Mouse (Mus musculus) MEL (cell line): ENCODE measurements around the gene Msi2. TPM values are rescaled to one million over a fixed set of nuclear protein-coding genes. Genes with fewer than 3 reads are reported as not detected.

ENCODE experiments used
- DNase-seq: peaks from one replicate; pipeline ENCODE4 v3.0.0; 2011; ENCODE audit warnings: low read depth, low spot score
- H3K27ac ChIP-seq: 2 replicates; pipeline ENCODE4 v1.5.1; 2012; ENCODE audit warnings: low read depth, mild to moderate bottlenecking, control low read depth, low read length, moderate library complexity; ENCODE audit not compliant: control insufficient read depth
- H3K27me3 ChIP-seq, 2 experiments: fragments of 150-350 bp in 1 of 2; sonication (generic) in 1 of 2; 2 replicates each; pipeline ENCODE4 v1.6.1; 2012; ENCODE audit warnings: low read length in 2 of 2, mild to moderate bottlenecking in 2 of 2, improper control_type of control experiment in 1 of 2, moderate library complexity in 1 of 2; ENCODE audit not compliant: insufficient read depth in 2 of 2, control insufficient read depth in 1 of 2
- H3K36me3 ChIP-seq, 2 experiments: 2 replicates each; pipeline ENCODE4 v1.6.1; 2012 to 2014; ENCODE audit warnings: low read length in 2 of 2, improper control_type of control experiment in 1 of 2, inconsistent platforms in 1 of 2, mild to moderate bottlenecking in 1 of 2; ENCODE audit not compliant: insufficient read depth in 2 of 2, control insufficient read depth in 1 of 2
- H3K4me1 ChIP-seq, 2 experiments: fragments of 150-350 bp in 1 of 2; sonication (generic) in 1 of 2; 2 replicates each; pipeline ENCODE4 v1.6.1; 2012; ENCODE audit warnings: low read length in 2 of 2, improper control_type of control experiment in 1 of 2, mild to moderate bottlenecking in 1 of 2; ENCODE audit not compliant: insufficient read depth in 2 of 2, control insufficient read depth in 1 of 2
- H3K4me3 ChIP-seq, 2 experiments: fragments of 150-350 bp in 1 of 2; sonication (generic) in 1 of 2; 2 replicates each; pipeline ENCODE4 v1.5.1; 2012; ENCODE audit warnings: low read depth in 2 of 2, low read length in 2 of 2, mild to moderate bottlenecking in 2 of 2, moderate library complexity in 2 of 2, control low read depth in 1 of 2, improper control_type of control experiment in 1 of 2; ENCODE audit not compliant: control insufficient read depth in 1 of 2, insufficient read depth in 1 of 2
- H3K79me2 ChIP-seq: 2 replicates; pipeline ENCODE4 v1.6.1; 2012; ENCODE audit warnings: mild to moderate bottlenecking, low read length, moderate library complexity; ENCODE audit not compliant: control insufficient read depth, poor library complexity, insufficient read depth
- H3K9ac ChIP-seq: 2 replicates; pipeline ENCODE4 v1.6.1; 2012; ENCODE audit warnings: low read depth, mild to moderate bottlenecking, control low read depth, low read length, moderate library complexity; ENCODE audit not compliant: control insufficient read depth, poor library complexity, severe bottlenecking
- H3K9me3 ChIP-seq: fragments of 150-350 bp; sonication (generic); replicated peaks from 2 replicates; pipeline ENCODE4 v1.6.1; 2012; ENCODE audit warnings: mild to moderate bottlenecking, low read length, improper control_type of control experiment, moderate library complexity; ENCODE audit not compliant: insufficient read depth
- CHD1 ChIP-seq: IDR thresholded peaks from 2 replicates; pipeline ENCODE4 v1.6.1; 2012; ENCODE audit warnings: low read depth, mild to moderate bottlenecking, inconsistent platforms, low read length, improper control_type of control experiment
- CHD2 ChIP-seq: IDR thresholded peaks from 2 replicates; pipeline ENCODE4 v1.6.1; 2011; ENCODE audit warnings: low read length, improper control_type of control experiment
- E2F4 ChIP-seq: IDR thresholded peaks from 2 replicates; pipeline ENCODE4 v1.6.1; 2011; ENCODE audit warnings: low read depth, low read length, improper control_type of control experiment, borderline replicate concordance
- ETS1 ChIP-seq: IDR thresholded peaks from 2 replicates; pipeline ENCODE4 v1.6.1; 2012; ENCODE audit warnings: low read depth, mild to moderate bottlenecking, inconsistent platforms, low read length, improper control_type of control experiment, moderate library complexity
- GABPA ChIP-seq: IDR thresholded peaks from 2 replicates; pipeline ENCODE4 v1.6.1; 2012; ENCODE audit warnings: low read depth, mild to moderate bottlenecking, inconsistent platforms, low read length, improper control_type of control experiment, moderate library complexity
- JUND ChIP-seq: IDR thresholded peaks from 2 replicates; pipeline ENCODE4 v1.6.1; 2011; ENCODE audit warnings: low read depth, mild to moderate bottlenecking, improper control_type of control experiment, low read length
- KAT2A ChIP-seq: conservative IDR thresholded peaks from 2 replicates; pipeline ENCODE4 v1.6.1; 2012; ENCODE audit warnings: low read depth, low read length, improper control_type of control experiment, inconsistent platforms
- MAX ChIP-seq: IDR thresholded peaks from 2 replicates; pipeline ENCODE4 v1.6.1; 2011; ENCODE audit warnings: low read length, improper control_type of control experiment
- MAZ ChIP-seq: IDR thresholded peaks from 2 replicates; pipeline ENCODE4 v1.6.1; 2012; ENCODE audit warnings: low read depth, mild to moderate bottlenecking, inconsistent platforms, low read length, improper control_type of control experiment
- MXI1 ChIP-seq: IDR thresholded peaks from 2 replicates; pipeline ENCODE4 v1.6.1; 2011; ENCODE audit warnings: mild to moderate bottlenecking, low read depth, low read length, improper control_type of control experiment
- MYB ChIP-seq: IDR thresholded peaks from 2 replicates; pipeline ENCODE4 v1.6.1; 2011; ENCODE audit warnings: mild to moderate bottlenecking, low read depth, low read length, improper control_type of control experiment
- NELFE ChIP-seq: IDR thresholded peaks from 2 replicates; pipeline ENCODE4 v1.6.1; 2011; ENCODE audit warnings: low read depth, low read length, improper control_type of control experiment
- NRF1 ChIP-seq: IDR thresholded peaks from 2 replicates; pipeline ENCODE4 v1.6.1; 2014; ENCODE audit warnings: low read depth, mild to moderate bottlenecking, inconsistent platforms, low read length, improper control_type of control experiment, moderate library complexity; ENCODE audit not compliant: poor library complexity, insufficient read depth, severe bottlenecking
- POLR2AphosphoS5 ChIP-seq: IDR thresholded peaks from 2 replicates; pipeline ENCODE4 v1.6.1; 2012; ENCODE audit warnings: low read depth, borderline replicate concordance, mild to moderate bottlenecking, inconsistent platforms, low read length, moderate library complexity, mixed read lengths
- RCOR1 ChIP-seq: IDR thresholded peaks from 2 replicates; pipeline ENCODE4 v1.6.1; 2012; ENCODE audit warnings: low read depth, mild to moderate bottlenecking, inconsistent platforms, low read length, improper control_type of control experiment
- TAL1 ChIP-seq: IDR thresholded peaks from 2 replicates; pipeline ENCODE4 v1.6.1; 2012; ENCODE audit warnings: mild to moderate bottlenecking, inconsistent platforms, low read length, moderate library complexity, mixed read lengths
- TBP ChIP-seq: IDR thresholded peaks from 2 replicates; pipeline ENCODE4 v1.8.0; 2011; ENCODE audit warnings: low read depth, low read length, improper control_type of control experiment
- polyA plus RNA-seq, 2 experiments: library from polyadenylated mRNA; stranded (reverse) in 1 of 2; unstranded in 1 of 2; fragments of >175 nt in 1 of 2; fragments of >200 nt in 1 of 2; gene quantifications; 2 replicates each; pipeline versions ENCODE4 v1.2.1 to v1.2.4; 2012; ENCODE audit warnings: low replicate concordance in 2 of 2, low read depth in 1 of 2; ENCODE audit not compliant: insufficient read length in 2 of 2, insufficient read depth in 1 of 2, missing spikeins in 1 of 2
- total RNA-seq: library from RNA; depleted of rRNA; stranded (reverse); fragments of 300-350 nt; gene quantifications from 2 replicates; pipeline ENCODE4 v1.2.3, GENCODE M21; 2012

Gene Msi2
- total and polyA plus RNA-seq, 3 experiments, result 16.2 to 29.7 TPM; not detected in 1

DNA sequence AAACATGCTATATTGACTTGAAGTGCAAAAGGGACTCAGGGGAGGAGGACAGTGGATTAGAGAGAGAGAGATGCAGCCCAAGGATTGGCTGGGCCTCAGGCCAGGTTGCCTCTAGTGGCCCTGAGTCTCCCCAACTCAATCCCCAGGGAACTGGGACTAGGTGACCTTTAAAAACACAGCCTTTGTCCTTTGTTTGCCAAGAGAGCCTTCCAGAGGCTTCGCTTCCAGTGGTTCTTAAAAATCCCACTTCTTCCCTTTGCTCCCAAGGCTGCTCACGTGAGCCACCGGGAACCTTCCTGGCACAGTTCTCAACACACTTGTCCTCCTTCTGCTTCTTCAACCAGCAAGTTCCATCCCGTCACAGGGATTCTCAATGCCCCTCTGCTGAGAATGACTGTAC, 159.6 kb downstream of the Msi2 start:
- TF ChIP-seq CHD1, result no peak
- TF ChIP-seq POLR2AphosphoS5, result no peak
- no peak for TF ChIP-seq KAT2A
- Histone ChIP-seq H3K79me2 (no peaks in the 10 kb centered on the region), H3K27me3 (no peaks in the 10 kb centered on the region), H3K27ac (no peak overlapping the region), H3K9ac (no peak overlapping the region), H3K4me1 (peaks cover 22 to 27% of the 10 kb centered on the region in 2 experiments), H3K36me3 (peaks cover 0 to 23% of the 10 kb centered on the region in 2 experiments; a peak in 2 of 4 replicates), H3K4me3 (no peak overlapping the region), H3K9me3 (no peaks in the 10 kb centered on the region)
- no peak for DNase-seq

DNA sequence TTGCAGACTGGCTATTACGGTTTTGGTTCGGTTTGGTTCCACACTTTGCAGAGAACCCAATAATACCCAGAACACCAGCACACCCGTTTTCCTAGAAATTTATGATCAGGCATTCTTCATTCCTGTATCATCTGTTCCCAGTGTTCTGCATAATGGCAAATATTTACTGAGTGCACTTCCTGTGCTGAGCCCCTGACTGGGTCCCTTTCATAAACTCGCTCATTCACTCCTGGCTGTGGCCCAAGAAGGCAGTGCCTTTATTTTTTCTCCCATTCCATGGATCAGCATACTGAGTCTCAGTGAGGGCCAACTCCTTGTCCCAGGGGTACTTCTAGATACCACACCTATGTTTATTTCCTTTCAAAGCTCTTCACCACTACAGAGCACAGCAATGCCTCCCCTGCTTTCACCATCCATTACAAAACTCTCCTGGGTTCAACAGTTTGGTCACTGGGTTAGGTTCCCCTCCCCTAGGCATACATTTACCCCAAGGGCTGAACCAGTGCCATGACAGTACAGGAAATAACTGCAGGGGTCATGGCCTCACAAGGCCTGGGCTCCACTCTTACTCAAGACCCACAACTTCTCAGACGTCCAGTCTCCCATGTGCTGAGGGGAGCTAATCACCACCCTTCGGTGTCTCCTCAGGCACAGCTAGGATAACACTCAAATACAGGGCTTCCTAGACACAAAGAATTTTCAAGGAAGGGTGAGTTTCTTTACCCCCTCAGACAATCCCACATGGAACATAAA, 160.3 kb downstream of the Msi2 start:
- no peak for DNase-seq
- peaks cover 28 to 34% of the 10 kb centered on the region in 2 experiments for H3K4me1 ChIP-seq
- TF ChIP-seq JUND (no peak), E2F4 (no peak), NELFE (no peak), POLR2AphosphoS5 (no peak), MYB (no peak), RCOR1 (no peak), GABPA (no peak), CHD2 (no peak), TBP (no peak)
- no peak overlapping the region for H3K9ac ChIP-seq
- H3K36me3 ChIP-seq, result peaks cover 0 to 29% of the 10 kb centered on the region in 2 experiments; a peak in 2 of 4 replicates
- no peak overlapping the region for H3K27ac ChIP-seq
- H3K27me3 ChIP-seq, result no peaks in the 10 kb centered on the region
- no peaks in the 10 kb centered on the region for H3K79me2 ChIP-seq
- H3K9me3 ChIP-seq, result no peaks in the 10 kb centered on the region
- no peak overlapping the region for H3K4me3 ChIP-seq

DNA sequence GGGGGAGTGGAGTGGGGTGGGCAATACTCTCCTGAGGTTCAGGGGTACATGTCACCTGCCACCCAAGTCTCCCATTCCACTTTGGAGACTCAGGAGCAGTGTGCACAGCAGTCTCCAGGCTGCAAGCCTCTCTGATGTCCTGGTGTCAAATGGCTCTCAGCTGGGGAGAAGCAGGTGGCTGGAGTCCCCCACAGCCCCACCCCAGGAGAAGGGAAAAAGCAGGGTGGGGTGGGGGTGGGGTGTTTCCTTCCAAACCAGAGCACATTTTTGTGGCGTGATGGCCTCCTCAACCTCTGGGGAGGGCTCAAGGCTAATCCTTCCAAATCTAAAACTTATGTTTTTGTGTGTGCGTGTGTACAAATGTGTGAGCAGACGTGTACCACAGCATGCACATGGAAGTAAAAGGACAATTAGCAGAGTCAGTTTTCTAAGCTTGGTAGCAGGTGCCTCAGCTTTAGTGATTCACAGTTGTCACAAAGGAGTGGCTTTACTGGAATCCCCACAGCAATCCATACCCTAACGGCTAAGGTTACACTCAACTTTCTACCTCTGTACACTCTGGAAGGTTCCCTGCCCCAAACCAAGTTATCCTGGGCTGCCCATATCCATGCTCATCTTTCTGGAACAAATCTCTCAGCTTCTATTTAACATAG, 161.1 kb downstream of the Msi2 start:
- no peak overlapping the region for H3K27ac ChIP-seq
- H3K9ac ChIP-seq, result no peak overlapping the region
- no peaks in the 10 kb centered on the region for H3K79me2 ChIP-seq
- H3K4me3 ChIP-seq, result no peak overlapping the region
- TF ChIP-seq ETS1 (no peak), MXI1 (no peak), KAT2A (no peak), TAL1 (no peak), JUND (no peak), MAX (no peak), MAZ (no peak), NRF1 (no peak)
- TF ChIP-seq, all 39 proteins: peak for 0
- H3K4me1 ChIP-seq, result peaks cover 28 to 38% of the 10 kb centered on the region in 2 experiments
- DNase-seq, result no peak
- no peaks in the 10 kb centered on the region for H3K27me3 ChIP-seq
- peaks cover 0 to 29% of the 10 kb centered on the region in 2 experiments; a peak in 2 of 4 replicates for H3K36me3 ChIP-seq
- no peaks in the 10 kb centered on the region for H3K9me3 ChIP-seq
